Mouse (Mus musculus) urinary bladder, adult 18-20 months (tissue): ENCODE data around the gene Olfr1231.

Source experiments
- DNase-seq, 2 experiments: peaks; one replicate each; pipeline ENCODE4 v3.0.0; 2022; ENCODE audit warnings: low spot score in 2 of 2, mixed read lengths in 2 of 2

Gene Olfr1231

GRCm38 (mm10) chr2:89306974-89307373, at the start of gene Olfr1231:
Olfr1231 (minus strand) TSS chr2:89307074.
- DNase-seq = no peak

- DNase-seq = no peak
Measured at GRCm38 (mm10) chr2:89342298-89342697, 35.4 kb upstream of the Olfr1231 start, which contains the start of gene Olfr1233. Olfr1233 (minus strand) TSS chr2:89342398.

- DNase-seq = no peak
Measured at GRCm38 (mm10) chr2:89329575-89329974, 22.7 kb upstream of the Olfr1231 start, which contains the start of gene Olfr1232. Olfr1232 (minus strand) TSS chr2:89329675.

GRCm38 (mm10) chr2:89297168-89297567, 9.7 kb downstream of the Olfr1231 start, which contains the start of gene Olfr1230:
Olfr1230 (minus strand) TSS chr2:89297268.
- DNase-seq = no peak

GRCm38 (mm10) chr2:89287914-89288313, 19.0 kb downstream of the Olfr1231 start, which contains the start of gene Olfr1229:
Olfr1229 (minus strand) TSS chr2:89288014.
- no peak for DNase-seq

GRCm38 (mm10) chr2:89253962-89254361, 52.9 kb downstream of the Olfr1231 start, which contains the start of gene Olfr1228:
Olfr1228 (minus strand) TSS chr2:89254062.
- DNase-seq = no peak
